9 mouse cellular contexts compared by ENCODE assay signal in genomic region chr5:22344556-22344975, GRCm38 (mm10). TPM values are rescaled to one million over a fixed set of nuclear protein-coding genes. Genes with fewer than 3 reads are reported as not detected.
DNase-seq lines count a peak whose midpoint lies in the region; ATAC-seq and TF ChIP-seq lines count a peak whose summit lies in the region.
"Had no signal": no experiment of that assay in that cellular context is flagged by ENCODE, and none has a peak within 500 bp of the region (broad histone marks: within the 10 kb centered on the region; RNA-seq: fewer than 3 reads in every experiment).

TSS of gene Reln (minus strand) at chr5:22344702.

- no peaks in the 10 kb centered on the region for H3K36me3 ChIP-seq in heart, embryonic 12.5 days
- H3K36me3 ChIP-seq in embryonic facial prominence, embryonic 10.5 days (replicated peaks), result no peaks in the 10 kb centered on the region
- H3K36me3 ChIP-seq in hindbrain, embryonic 13.5 days, result no peaks in the 10 kb centered on the region
- H3K36me3 ChIP-seq in limb, embryonic 14.5 days (ENCODE audit: control insufficient read depth, insufficient read depth, low read length), result no peaks in the 10 kb centered on the region

- peak within 1 kb of the TSS; percentile 63 for H3K9ac ChIP-seq in heart, embryonic 12.5 days
- peak within 1 kb of the TSS; percentile 78 for H3K9ac ChIP-seq in hindbrain, embryonic 13.5 days
- peak within 1 kb of the TSS; percentile 56; the same call in 1 of the 2 replicates for H3K9ac ChIP-seq in limb, embryonic 14.5 days (ENCODE audit: low read depth, low read length, severe bottlenecking)

- H3K27ac ChIP-seq in heart, embryonic 12.5 days (ENCODE audit: poor library complexity, severe bottlenecking), result peak within 1 kb of the TSS; percentile 26; the same call in 1 of the 2 replicates
- peak within 1 kb of the TSS; percentile 66 for H3K27ac ChIP-seq in embryonic facial prominence, embryonic 10.5 days (replicated peaks)
- peak within 1 kb of the TSS; percentile 90 for H3K27ac ChIP-seq in hindbrain, embryonic 13.5 days
- no peak within 1 kb of the TSS for H3K27ac ChIP-seq in limb, embryonic 14.5 days (replicated peaks; ENCODE audit: low read depth, low read length)

- TF ChIP-seq POLR2A in limb, embryonic 14.5 days (IDR thresholded peaks at IDR 0.05; ENCODE audit: borderline replicate concordance, extremely low read depth, insufficient read depth, insufficient read length), result no peak

- H3K4me2 ChIP-seq in heart, embryonic 12.5 days, result peak within 1 kb of the TSS; percentile 99
- peak within 1 kb of the TSS; percentile 91 for H3K4me2 ChIP-seq in hindbrain, embryonic 13.5 days
- peak within 1 kb of the TSS; percentile 97 for H3K4me2 ChIP-seq in limb, embryonic 14.5 days (replicated peaks; ENCODE audit: low read depth, low read length, severe bottlenecking)

- DNase-seq in heart, adult 8-10 months (ENCODE audit: low spot score), result no peak
- peak; percentile 71 for DNase-seq in R1 (ENCODE audit: low read depth, low spot score)
- peak; percentile 69 for DNase-seq in embryonic facial prominence, embryonic 10.5 days (ENCODE audit: low spot score)
- DNase-seq in limb, embryonic 14.5 days (ENCODE audit: low spot score), result peak; percentile 27
- DNase-seq in retina, postnatal 7 days (ENCODE audit: low read depth, low spot score), result peak; percentile 51
- DNase-seq in thymus, postnatal 0 days (ENCODE audit: low spot score), result no peak

- under 1% methylated on average over 43 of the region's 68 CpGs for WGBS in heart, embryonic 12.5 days
- WGBS in embryonic facial prominence, embryonic 10.5 days, result under 1% methylated on average over 59 of the region's 68 CpGs
- WGBS in hindbrain, embryonic 13.5 days, result under 1% methylated on average over 48 of the region's 68 CpGs
- WGBS in limb, embryonic 14.5 days, result 0% methylated on average over 11 of the region's 68 CpGs

- peak within 1 kb of the TSS; percentile 65 for H3K4me3 ChIP-seq in heart, embryonic 12.5 days
- peak within 1 kb of the TSS; percentile 67 for H3K4me3 ChIP-seq in embryonic facial prominence, embryonic 10.5 days
- peak within 1 kb of the TSS; percentile 59 for H3K4me3 ChIP-seq in hindbrain, embryonic 13.5 days
- H3K4me3 ChIP-seq in limb, embryonic 14.5 days (replicated peaks; ENCODE audit: low read length), result peak within 1 kb of the TSS; percentile 53
- H3K4me3 ChIP-seq: myocyte had no signal

- peaks cover 74% of the 10 kb centered on the region for H3K27me3 ChIP-seq in heart, embryonic 12.5 days (replicated peaks)
- H3K27me3 ChIP-seq in embryonic facial prominence, embryonic 10.5 days (replicated peaks; ENCODE audit: low read depth, poor library complexity, severe bottlenecking), result peaks cover 86% of the 10 kb centered on the region
- H3K27me3 ChIP-seq in hindbrain, embryonic 13.5 days, result peaks cover 56% of the 10 kb centered on the region
- H3K27me3 ChIP-seq in limb, embryonic 14.5 days (ENCODE audit: control insufficient read depth, insufficient read depth, low read length), result peaks cover 73% of the 10 kb centered on the region

- ATAC-seq in heart, embryonic 12.5 days (ENCODE audit: insufficient number of reproducible peaks, low FRiP score), result peak; percentile 88
- ATAC-seq in hindbrain, embryonic 13.5 days (ENCODE audit: low FRiP score), result peak; percentile 87
- ATAC-seq in limb, embryonic 14.5 days (ENCODE audit: low FRiP score, low read depth), result peak; percentile 79

- no peaks in the 10 kb centered on the region for H3K9me3 ChIP-seq in heart, embryonic 12.5 days (replicated peaks)
- no peaks in the 10 kb centered on the region for H3K9me3 ChIP-seq in embryonic facial prominence, embryonic 10.5 days
- H3K9me3 ChIP-seq in hindbrain, embryonic 13.5 days, result no peaks in the 10 kb centered on the region
- H3K9me3 ChIP-seq in limb, embryonic 14.5 days (ENCODE audit: control insufficient read depth, low read length), result no peaks in the 10 kb centered on the region

- H3K4me1 ChIP-seq in heart, embryonic 12.5 days (replicated peaks), result peaks cover 13% of the 10 kb centered on the region
- peaks cover 20% of the 10 kb centered on the region for H3K4me1 ChIP-seq in embryonic facial prominence, embryonic 10.5 days
- H3K4me1 ChIP-seq in hindbrain, embryonic 13.5 days (replicated peaks), result peaks cover 33% of the 10 kb centered on the region
- peaks cover 9% of the 10 kb centered on the region; the same call in 1 of the 2 replicates for H3K4me1 ChIP-seq in limb, embryonic 14.5 days (ENCODE audit: control insufficient read depth, insufficient read depth, low read length)

RNA-seq across cellular contexts. Expression of gene Reln, which starts in this region (rescaled TPM):
- polyA plus RNA-seq in heart, embryonic 12.5 days (2016; fragmentation: Nextera tagmentation; extraction: Ambion mirVana), result 4.6 TPM in 2 replicates
- total RNA-seq in heart, adult 8-10 months (2022), result 1 to 10 TPM; 3.2 to 4.2 (median 4.1) TPM
- 1.6 and 2.1 TPM in 2 replicates for polyA plus RNA-seq in embryonic facial prominence, embryonic 10.5 days (2016; fragmentation: Nextera tagmentation; extraction: Ambion mirVana)
- polyA plus RNA-seq in hindbrain, embryonic 13.5 days (2015; fragmentation: Nextera tagmentation; extraction: Ambion mirVana), result 25.9 TPM in 2 replicates
- 6.7 and 7.4 TPM in 2 replicates for polyA plus RNA-seq in limb, embryonic 14.5 days (2012; rRNA removed)
- polyA plus RNA-seq in limb, embryonic 14.5 days (2014; fragmentation: Nextera tagmentation; extraction: Ambion mirVana), result 2.4 and 3.3 TPM in 2 replicates
- 0.10 and 0.40 TPM in 2 replicates for polyA plus RNA-seq in thymus, postnatal 0 days (2015; fragmentation: Nextera tagmentation; extraction: Ambion mirVana)

Comparison
In these comparisons a context has a peak if more than half of its experiments do, and no peak if none do; other contexts are left out.
1. DNase-seq: peak in R1 (single experiment), embryonic facial prominence, embryonic 10.5 days (single experiment), limb, embryonic 14.5 days (single experiment) and retina, postnatal 7 days (single experiment); none in heart, adult 8-10 months (single experiment) and thymus, postnatal 0 days (single experiment).
2. Peak in every context shown above with its lines, with median percentiles within 50 percentile points of each other: ATAC-seq, H3K4me2 ChIP-seq, H3K4me3 ChIP-seq and H3K9ac ChIP-seq.